Mouse (Mus musculus) small intestine, adult 2 months (tissue): Measurements from ENCODE around the gene Btbd18. TPM values are rescaled to one million over a fixed set of nuclear protein-coding genes. Genes with fewer than 3 reads are reported as not detected.

ENCODE experiments used
- H3K27ac ChIP-seq: fragments of 200-500 bp; 2 replicates; pipeline ENCODE4 v1.5.1; 2012; ENCODE audit warnings: low read depth, low read length, control low read depth, inconsistent platforms; ENCODE audit not compliant: insufficient read depth
- H3K27me3 ChIP-seq: fragments of 200-500 bp; 2 replicates; pipeline ENCODE4 v1.6.1; 2012; ENCODE audit warnings: mild to moderate bottlenecking, moderate library complexity, low read length, inconsistent platforms; ENCODE audit not compliant: control insufficient read depth, insufficient read depth
- H3K36me3 ChIP-seq: fragments of 200-500 bp; 2 replicates; pipeline ENCODE4 v1.6.1; 2012; ENCODE audit warnings: mild to moderate bottlenecking, low read length, control low read depth, inconsistent platforms; ENCODE audit not compliant: control insufficient read depth, insufficient read depth
- H3K4me1 ChIP-seq: fragments of 200-500 bp; 2 replicates; pipeline ENCODE4 v1.6.1; 2012; ENCODE audit warnings: low read length, inconsistent platforms, mixed read lengths; ENCODE audit not compliant: control insufficient read depth, insufficient read depth, insufficient read length
- H3K4me3 ChIP-seq: fragments of 200-500 bp; 2 replicates; pipeline ENCODE4 v1.5.1; 2012; ENCODE audit warnings: low read depth, mild to moderate bottlenecking, control low read depth, inconsistent platforms, low read length, moderate library complexity
- CTCF ChIP-seq: fragments of 200-500 bp; IDR thresholded peaks from 2 replicates; pipeline ENCODE4 v1.5.1; 2012; ENCODE audit warnings: low read depth, mild to moderate bottlenecking, control low read depth, inconsistent platforms, low read length, moderate library complexity, mixed read lengths; ENCODE audit not compliant: insufficient replicate concordance, insufficient read length; ENCODE audit errors: extremely low read depth
- POLR2A ChIP-seq: fragments of 200-500 bp; IDR thresholded peaks from 2 replicates; pipeline ENCODE4 v1.6.1; 2012; ENCODE audit warnings: low read depth, mild to moderate bottlenecking, control low read depth, inconsistent platforms, low read length, moderate library complexity
- WGBS: fragments of 180-500 bp; shearing (Covaris S2); methylation state at CpG from one replicate; pipeline ENCODE4 v1.1.7; 2018; 5-methylcytosine and 5-hydroxymethylcytosine counted together
- polyA plus RNA-seq: library from polyadenylated mRNA; depleted of rRNA; stranded (reverse); fragments of >200 nt; gene quantifications from 2 replicates; pipeline ENCODE4 v1.2.3, GENCODE M21; 2012

The Btbd18 gene
- polyA plus RNA-seq, 1 experiment, result not detected

GRCm38 (mm10) chr2:84623428-84624119, 35.3 kb upstream of the Btbd18 start:
- H3K4me1 ChIP-seq, result peaks cover 44% of the 10 kb centered on the region
- H3K36me3 ChIP-seq, result peaks cover 28% of the 10 kb centered on the region
- H3K4me3 ChIP-seq, result no peak overlapping the region
- no peak for TF ChIP-seq POLR2A
- no peak for TF ChIP-seq CTCF
- WGBS, result 51% methylated on average over 3 of the region's 3 CpGs
- peak overlapping the region; percentile 55 for H3K27ac ChIP-seq
- no peaks in the 10 kb centered on the region for H3K27me3 ChIP-seq

- Histone ChIP-seq H3K4me1 (peaks cover 43% of the 10 kb centered on the region), H3K27ac (peak overlapping the region; percentile 4), H3K36me3 (peaks cover 31% of the 10 kb centered on the region), H3K4me3 (no peak overlapping the region), H3K27me3 (no peaks in the 10 kb centered on the region)
- WGBS, result 85% methylated on average over 17 of the region's 17 CpGs
- TF ChIP-seq POLR2A, result no peak
- no peak for TF ChIP-seq CTCF
These were observed 34.7 kb upstream of the Btbd18 start for GRCm38 (mm10) chr2:84624201-84624600.

GRCm38 (mm10) chr2:84626366-84626975, 32.4 kb upstream of the Btbd18 start:
- H3K36me3 ChIP-seq, result peaks cover 19% of the 10 kb centered on the region
- H3K27me3 ChIP-seq, result no peaks in the 10 kb centered on the region
- H3K4me3 ChIP-seq, result no peak overlapping the region
- peak overlapping the region; percentile 62 for H3K27ac ChIP-seq
- TF ChIP-seq POLR2A, result no peak
- TF ChIP-seq CTCF, result no peak
- WGBS, result 44% methylated on average over 7 of the region's 7 CpGs
- peaks cover 31% of the 10 kb centered on the region for H3K4me1 ChIP-seq

GRCm38 (mm10) chr2:84627036-84627435, 31.8 kb upstream of the Btbd18 start:
- TF ChIP-seq CTCF (no peak), POLR2A (no peak)
- Histone ChIP-seq H3K4me1 (peaks cover 32% of the 10 kb centered on the region), H3K4me3 (no peak overlapping the region), H3K27ac (peak overlapping the region; percentile 72), H3K36me3 (peaks cover 19% of the 10 kb centered on the region), H3K27me3 (no peaks in the 10 kb centered on the region)
- 19% methylated on average over 3 of the region's 3 CpGs for WGBS

GRCm38 (mm10) chr2:84632001-84632400, 26.9 kb upstream of the Btbd18 start:
- no peaks in the 10 kb centered on the region for H3K27me3 ChIP-seq
- peaks cover 12% of the 10 kb centered on the region for H3K36me3 ChIP-seq
- TF ChIP-seq CTCF (no peak), POLR2A (no peak)
- no peak overlapping the region for H3K4me3 ChIP-seq
- WGBS, result 84% methylated on average over 1 of the region's 1 CpGs
- peaks cover 31% of the 10 kb centered on the region; the same call in 1 of the 2 replicates for H3K4me1 ChIP-seq
- peak overlapping the region; percentile 98; the same call in 1 of the 2 replicates for H3K27ac ChIP-seq

GRCm38 (mm10) chr2:84632999-84633398, 25.9 kb upstream of the Btbd18 start:
- peak overlapping the region; percentile 28; the same call in 1 of the 2 replicates for H3K4me3 ChIP-seq
- H3K27ac ChIP-seq, result peak overlapping the region; percentile 98
- no peak for TF ChIP-seq CTCF
- TF ChIP-seq POLR2A, result no peak
- WGBS, result 2% methylated on average over 3 of the region's 3 CpGs
- peaks cover 12% of the 10 kb centered on the region for H3K36me3 ChIP-seq
- no peaks in the 10 kb centered on the region for H3K27me3 ChIP-seq
- peaks cover 34% of the 10 kb centered on the region; the same call in 1 of the 2 replicates for H3K4me1 ChIP-seq

- H3K4me1 ChIP-seq, result peaks cover 34% of the 10 kb centered on the region; the same call in 1 of the 2 replicates
- H3K4me3 ChIP-seq, result no peak overlapping the region
- TF ChIP-seq POLR2A, result no peak
- TF ChIP-seq CTCF, result no peak
- peak overlapping the region; percentile 79 for H3K27ac ChIP-seq
- 10% methylated on average over 4 of the region's 4 CpGs for WGBS
- peaks cover 10% of the 10 kb centered on the region for H3K36me3 ChIP-seq
- H3K27me3 ChIP-seq, result no peaks in the 10 kb centered on the region
These were observed 24.9 kb upstream of the Btbd18 start for GRCm38 (mm10) chr2:84634006-84634405.
